Mouse (Mus musculus) forebrain, embryonic 13.5 days (tissue): ENCODE measurements around the gene Siglec1. TPM values are rescaled to one million over a fixed set of nuclear protein-coding genes. Genes with fewer than 3 reads are reported as not detected.

ENCODE experiments used
- ATAC-seq: fragments of 200-750 bp; cut with Nextera tagmentation; 2 replicates; pipeline ENCODE4 v1.8.0; 2017
- H3K27ac ChIP-seq: fragments of 300-500 bp; sonication (generic); 2 replicates; pipeline ENCODE4 v1.5.1; 2015; ENCODE audit warnings: inconsistent platforms, mild to moderate bottlenecking, moderate library complexity
- H3K27me3 ChIP-seq: fragments of 300-500 bp; sonication (generic); 2 replicates; pipeline ENCODE4 v1.6.1; 2015; ENCODE audit warnings: mild to moderate bottlenecking, inconsistent platforms
- H3K36me3 ChIP-seq: fragments of 300-500 bp; sonication (generic); 2 replicates; pipeline ENCODE4 v1.6.1; 2015; ENCODE audit warnings: mild to moderate bottlenecking, inconsistent platforms; ENCODE audit not compliant: poor library complexity, severe bottlenecking
- H3K4me1 ChIP-seq: fragments of 300-500 bp; sonication (generic); 2 replicates; pipeline ENCODE4 v1.6.1; 2015; ENCODE audit warnings: inconsistent platforms
- H3K4me2 ChIP-seq: fragments of 300-500 bp; sonication (generic); 2 replicates; pipeline ENCODE4 v1.6.1; 2015; ENCODE audit warnings: inconsistent platforms, mild to moderate bottlenecking, moderate library complexity
- H3K4me3 ChIP-seq: fragments of 300-500 bp; sonication (generic); 2 replicates; pipeline ENCODE4 v1.5.1; 2015; ENCODE audit warnings: mild to moderate bottlenecking, inconsistent platforms
- H3K9ac ChIP-seq: fragments of 300-500 bp; sonication (generic); 2 replicates; pipeline ENCODE4 v1.6.1; 2015; ENCODE audit warnings: mild to moderate bottlenecking, inconsistent platforms
- H3K9me3 ChIP-seq: fragments of 300-500 bp; sonication (generic); replicated peaks from 2 replicates; pipeline ENCODE4 v1.6.1; 2016; ENCODE audit warnings: inconsistent platforms
- WGBS: fragments of 180-500 bp; shearing (Covaris S2); methylation state at CpG from one replicate; pipeline ENCODE4 v1.1.7; 2015; 5-methylcytosine and 5-hydroxymethylcytosine counted together
- polyA plus RNA-seq: library from polyadenylated mRNA; unstranded; fragments of >200 nt; fragmentation: Nextera tagmentation; extraction: Ambion mirVana; gene quantifications from 2 replicates; pipeline ENCODE4 v1.2.1, GENCODE M21; 2015

Siglec1 gene
- polyA plus RNA-seq, 1 experiment from 2014 or later, result 0.08 TPM

DNA sequence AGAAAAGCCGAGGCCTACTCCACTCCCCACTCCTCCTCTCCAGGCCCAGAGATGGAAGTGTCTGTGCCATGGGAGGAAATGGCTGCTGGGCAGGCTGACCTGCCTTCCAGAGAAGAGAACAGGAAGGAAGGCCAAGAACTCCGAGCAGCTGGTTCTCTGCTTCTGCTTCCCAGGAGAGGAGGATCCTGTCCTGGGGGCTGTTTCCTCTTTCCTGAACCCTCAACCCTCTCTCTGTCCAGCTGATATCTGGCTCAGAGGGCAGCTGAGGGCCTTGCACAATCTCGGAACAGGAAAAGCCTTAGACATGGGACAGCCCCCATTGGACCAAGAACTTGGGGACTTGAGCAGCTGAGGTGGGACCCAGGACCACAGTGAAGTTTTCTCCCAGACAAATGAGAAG lies 4.3 kb upstream of the Siglec1 start:
- H3K9ac ChIP-seq, result no peak overlapping the region
- H3K4me3 ChIP-seq, result no peak overlapping the region
- no peak overlapping the region for H3K27ac ChIP-seq
- H3K27me3 ChIP-seq, result no peaks in the 10 kb centered on the region
- 91% methylated on average over 3 of the region's 3 CpGs for WGBS
- no peaks in the 10 kb centered on the region for H3K4me1 ChIP-seq
- H3K4me2 ChIP-seq, result no peak overlapping the region
- ATAC-seq, result no peak
- H3K36me3 ChIP-seq, result no peaks in the 10 kb centered on the region
- no peaks in the 10 kb centered on the region for H3K9me3 ChIP-seq

DNA sequence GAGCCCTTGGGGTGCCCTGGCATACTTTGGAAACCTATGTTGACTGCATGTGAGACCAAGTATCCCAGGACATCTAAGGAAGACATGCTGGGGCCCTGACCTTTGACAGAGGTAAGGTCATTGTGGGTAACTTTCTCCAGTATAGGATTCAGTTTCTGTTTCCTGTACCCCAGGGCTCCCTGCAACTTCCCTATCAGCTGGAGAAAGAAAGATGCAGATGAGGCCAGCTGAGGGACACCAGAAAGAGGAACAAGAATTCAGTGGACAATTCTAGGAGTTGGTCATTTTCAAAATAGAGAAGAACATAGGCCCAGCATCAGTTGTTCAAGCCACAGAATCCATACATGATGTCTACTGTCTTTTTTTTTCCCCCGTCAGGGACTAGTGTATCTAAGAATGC lies 3.1 kb upstream of the Siglec1 start:
- no peak overlapping the region for H3K4me3 ChIP-seq
- H3K4me2 ChIP-seq, result no peak overlapping the region
- 88% methylated on average over 1 of the region's 1 CpGs for WGBS

DNA sequence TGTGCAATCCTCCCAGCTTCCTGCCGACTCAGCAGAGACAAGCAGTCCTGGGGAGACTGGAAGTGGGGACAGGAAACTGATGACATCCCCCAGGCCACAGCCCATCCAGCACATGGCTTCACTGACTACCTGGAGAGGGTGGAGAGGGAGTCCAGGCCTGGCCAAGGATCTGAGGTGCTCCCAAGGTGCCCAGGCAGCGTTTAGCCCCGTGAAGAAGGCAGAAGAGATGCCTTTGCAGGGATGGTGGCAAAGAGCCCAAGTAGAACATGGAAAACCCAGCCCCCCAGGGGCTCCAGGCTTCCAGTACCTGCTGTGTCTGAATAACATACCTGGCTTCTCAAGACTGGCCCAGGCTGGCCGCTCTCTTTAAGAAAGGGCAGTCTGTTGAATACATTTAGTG lies 2.0 kb upstream of the Siglec1 start:
- WGBS, result 84% methylated on average over 4 of the region's 4 CpGs
- no peak overlapping the region for H3K9ac ChIP-seq

More for the DNA sequence above, 3.1 kb upstream of the Siglec1 start:
- H3K36me3 ChIP-seq, result no peaks in the 10 kb centered on the region
- H3K27ac ChIP-seq, result no peak overlapping the region
- no peaks in the 10 kb centered on the region for H3K4me1 ChIP-seq
- H3K9ac ChIP-seq, result no peak overlapping the region
- no peaks in the 10 kb centered on the region for H3K27me3 ChIP-seq
- ATAC-seq, result no peak
- H3K9me3 ChIP-seq, result no peaks in the 10 kb centered on the region

DNA sequence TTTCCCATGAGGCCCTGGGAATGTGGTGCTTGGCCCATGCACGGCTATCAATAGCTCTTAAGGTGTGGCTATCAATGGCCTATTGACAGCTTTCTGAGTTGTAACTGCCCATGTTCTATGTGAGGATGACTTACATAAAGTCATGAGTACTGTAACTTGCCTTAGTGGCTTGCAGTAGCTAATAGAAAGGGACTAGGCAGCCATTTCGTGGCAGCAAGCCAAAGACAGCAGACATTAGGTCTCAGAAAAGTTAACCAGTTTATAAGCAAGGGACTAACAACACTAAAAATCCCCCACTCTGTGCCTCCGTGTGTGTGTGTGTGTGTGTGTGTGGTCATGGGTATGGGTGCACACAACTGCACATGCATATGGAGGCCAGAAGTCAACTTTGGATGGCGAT lies 2.4 kb downstream of the Siglec1 start:
- H3K9ac ChIP-seq, result no peak overlapping the region
- H3K27ac ChIP-seq, result no peak overlapping the region
- H3K4me3 ChIP-seq, result no peak overlapping the region
- ATAC-seq, result no peak
- H3K9me3 ChIP-seq, result no peaks in the 10 kb centered on the region
- H3K4me1 ChIP-seq, result no peaks in the 10 kb centered on the region
- 0 out of 2 replicates have a peak, but pooled peaks cover 2% of the 10 kb centered on the region for H3K27me3 ChIP-seq
- WGBS, result 88% methylated on average over 4 of the region's 4 CpGs
- H3K36me3 ChIP-seq, result no peaks in the 10 kb centered on the region
- no peak overlapping the region for H3K4me2 ChIP-seq

More for the DNA sequence above, 2.0 kb upstream of the Siglec1 start:
- no peak overlapping the region for H3K4me3 ChIP-seq
- no peaks in the 10 kb centered on the region for H3K4me1 ChIP-seq
- H3K36me3 ChIP-seq, result no peaks in the 10 kb centered on the region
- no peaks in the 10 kb centered on the region for H3K27me3 ChIP-seq
- ATAC-seq, result no peak
- H3K9me3 ChIP-seq, result no peaks in the 10 kb centered on the region
- no peak overlapping the region for H3K4me2 ChIP-seq
- no peak overlapping the region for H3K27ac ChIP-seq

DNA sequence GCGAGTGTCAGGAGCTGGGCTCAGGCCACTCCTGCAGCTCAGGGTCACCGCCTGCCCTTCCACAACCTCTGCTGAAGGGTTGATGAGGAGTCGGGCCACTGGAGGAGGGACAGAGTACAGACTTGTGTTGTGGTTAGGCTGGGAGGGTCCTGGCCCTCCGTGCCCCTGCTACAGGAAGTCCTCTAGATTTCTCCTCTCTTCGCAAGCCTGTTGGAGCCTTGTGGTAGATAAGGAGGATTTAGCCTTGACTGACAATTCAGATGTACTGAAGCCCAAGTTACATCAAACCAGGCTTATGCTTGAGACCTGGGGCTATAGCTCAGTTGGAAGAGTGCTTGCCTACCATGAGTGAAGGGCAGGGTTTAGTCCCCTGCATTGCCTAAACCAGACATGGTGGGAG lies 6.1 kb downstream of the Siglec1 start:
- Histone ChIP-seq H3K36me3 (no peaks in the 10 kb centered on the region), H3K4me2 (no peak overlapping the region), H3K27ac (no peak overlapping the region), H3K4me3 (no peak overlapping the region), H3K9me3 (no peaks in the 10 kb centered on the region), H3K9ac (no peak overlapping the region), H3K27me3 (0 out of 2 replicates have a peak, but pooled peaks cover 2% of the 10 kb centered on the region), H3K4me1 (no peaks in the 10 kb centered on the region)
- WGBS, result 88% methylated on average over 5 of the region's 5 CpGs
- no peak for ATAC-seq

DNA sequence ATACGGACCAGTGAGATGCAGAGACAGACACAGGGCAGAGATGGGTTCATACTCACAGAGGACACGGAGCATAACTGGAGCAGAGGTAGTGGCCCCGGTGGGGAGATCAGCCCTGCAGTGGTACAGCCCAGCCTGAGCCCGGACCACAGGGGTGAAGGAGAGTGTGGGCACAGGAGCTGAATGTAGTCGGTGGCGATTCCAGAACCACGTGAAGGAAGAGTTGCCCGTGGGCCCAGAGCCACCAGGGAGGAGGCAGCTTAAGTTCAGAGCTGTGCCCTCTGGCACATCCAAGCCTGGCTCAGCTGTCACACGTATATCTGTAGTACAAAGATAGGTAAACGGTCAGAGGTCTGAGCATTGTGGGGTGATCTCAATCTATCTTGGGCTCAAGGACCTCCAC lies 14.0 kb downstream of the Siglec1 start:
- H3K27me3 ChIP-seq, result no peaks in the 10 kb centered on the region
- no peaks in the 10 kb centered on the region for H3K4me1 ChIP-seq
- no peak overlapping the region for H3K9ac ChIP-seq
- no peak overlapping the region for H3K4me2 ChIP-seq
- no peak overlapping the region for H3K4me3 ChIP-seq
- ATAC-seq, result no peak
- no peaks in the 10 kb centered on the region for H3K9me3 ChIP-seq
- 88% methylated on average over 10 of the region's 10 CpGs for WGBS
- H3K27ac ChIP-seq, result no peak overlapping the region
- H3K36me3 ChIP-seq, result no peaks in the 10 kb centered on the region

DNA sequence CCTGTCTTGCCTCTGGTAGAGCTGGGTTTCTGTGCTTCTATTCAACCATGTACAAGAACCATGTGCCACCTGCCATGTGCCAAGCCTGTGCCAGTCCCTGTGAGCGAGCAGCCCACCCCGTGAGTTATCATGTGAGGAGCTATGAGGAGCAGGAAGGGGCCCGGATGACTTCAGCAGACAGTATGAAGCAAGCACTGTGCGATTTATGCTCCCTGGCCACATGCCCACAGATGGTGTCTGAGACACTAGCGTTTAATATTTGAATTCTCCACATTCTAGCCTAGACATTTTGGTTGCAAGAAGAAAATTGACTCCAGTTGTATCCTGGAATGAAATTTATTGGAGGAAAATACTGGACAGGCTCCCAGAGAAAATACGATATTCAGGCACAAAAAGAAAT lies 19.1 kb downstream of the Siglec1 start:
- no peaks in the 10 kb centered on the region for H3K36me3 ChIP-seq
- peaks cover 21% of the 10 kb centered on the region for H3K27me3 ChIP-seq
- H3K27ac ChIP-seq, result no peak overlapping the region
- 84% methylated on average over 6 of the region's 6 CpGs for WGBS
- no peak for ATAC-seq
- no peaks in the 10 kb centered on the region for H3K9me3 ChIP-seq
- H3K4me3 ChIP-seq, result no peak overlapping the region
- H3K4me1 ChIP-seq, result peaks cover 4% of the 10 kb centered on the region
- H3K4me2 ChIP-seq, result no peak overlapping the region
- no peak overlapping the region for H3K9ac ChIP-seq

DNA sequence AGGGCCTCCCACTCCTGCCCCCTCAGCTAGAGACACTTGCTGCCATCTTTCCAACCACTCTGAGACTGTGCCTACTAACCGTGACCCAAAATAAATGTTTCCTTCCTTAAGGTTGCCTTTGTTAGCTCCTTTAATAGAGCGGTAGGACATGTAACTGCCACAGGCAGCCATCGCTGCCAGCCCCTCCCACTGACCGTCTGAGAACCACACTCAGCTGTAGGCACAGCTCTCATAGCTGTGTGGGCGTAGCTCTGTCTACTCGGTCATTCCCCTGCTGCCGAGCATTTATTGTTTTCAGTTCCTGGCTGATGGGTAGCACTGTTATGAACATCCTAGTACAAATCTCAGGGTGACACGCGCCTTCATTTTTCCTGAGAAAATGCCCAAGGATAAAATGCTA lies 20.2 kb downstream of the Siglec1 start:
- H3K4me2 ChIP-seq, result no peak overlapping the region
- no peaks in the 10 kb centered on the region for H3K36me3 ChIP-seq
- no peak overlapping the region for H3K27ac ChIP-seq
- H3K9ac ChIP-seq, result no peak overlapping the region
- H3K27me3 ChIP-seq, result peaks cover 32% of the 10 kb centered on the region
- no peaks in the 10 kb centered on the region for H3K9me3 ChIP-seq
- 71% methylated on average over 9 of the region's 9 CpGs for WGBS
- no peak for ATAC-seq
- no peak overlapping the region for H3K4me3 ChIP-seq
- peaks cover 4% of the 10 kb centered on the region for H3K4me1 ChIP-seq

DNA sequence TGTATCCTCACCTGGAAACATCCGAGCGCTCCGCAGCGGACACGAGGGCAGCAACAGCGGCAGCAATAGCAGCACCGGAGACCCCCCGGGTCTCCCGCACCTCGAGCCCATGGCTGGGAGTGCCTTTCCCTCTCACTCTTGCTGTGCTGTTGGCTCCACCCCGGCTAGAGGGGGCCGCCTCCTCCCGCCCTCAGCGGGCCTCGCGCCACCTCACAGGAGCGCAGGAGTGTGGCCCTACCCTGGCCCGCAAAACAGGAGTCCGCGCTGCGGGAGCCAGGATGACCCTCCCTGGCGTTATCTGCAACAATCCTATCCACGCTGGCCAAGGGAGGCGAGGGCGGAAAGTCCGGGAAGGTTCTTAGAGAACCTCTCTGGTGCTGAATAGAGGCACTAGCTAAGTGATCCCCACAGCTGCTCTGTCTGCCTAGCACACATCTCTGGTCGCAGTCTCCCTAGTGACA lies 23.1 kb downstream of the Siglec1 start, which contains the start of gene Adam33:
TSS of gene Adam33 (minus strand) at position 411 of the 461 bp plus-strand sequence.
- peak within 1 kb of the TSS; percentile 24 for H3K4me3 ChIP-seq
- no peak within 1 kb of the TSS for H3K27ac ChIP-seq
- no peak for ATAC-seq
- H3K4me1 ChIP-seq, result peaks cover 9% of the 10 kb centered on the region
- peaks cover 35% of the 10 kb centered on the region for H3K27me3 ChIP-seq
- no peaks in the 10 kb centered on the region for H3K36me3 ChIP-seq
- 3% methylated on average over 26 of the region's 27 CpGs for WGBS
- peak within 1 kb of the TSS; percentile 56 for H3K4me2 ChIP-seq
- no peak within 1 kb of the TSS for H3K9ac ChIP-seq
- no peaks in the 10 kb centered on the region for H3K9me3 ChIP-seq

DNA sequence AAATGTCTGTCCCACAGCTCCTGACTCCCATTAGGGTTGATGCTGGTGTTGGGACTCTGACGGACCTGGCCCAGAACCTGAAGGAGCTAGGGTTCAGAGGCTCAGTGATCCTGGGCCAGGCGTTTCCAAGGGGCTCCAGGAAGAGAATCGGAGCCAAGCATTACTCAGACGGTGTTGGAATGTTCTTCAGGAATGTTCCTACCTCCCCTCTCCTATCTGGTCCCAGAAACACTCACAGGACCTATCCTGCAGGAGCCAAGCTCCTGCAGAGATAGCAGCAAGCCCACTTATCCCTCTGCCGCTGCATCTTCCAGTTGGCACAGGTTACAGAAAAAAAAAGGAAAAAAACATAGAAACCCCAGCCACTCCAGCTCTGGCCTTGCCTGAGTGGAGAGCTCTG lies 25.0 kb downstream of the Siglec1 start:
- Histone ChIP-seq H3K9me3 (no peaks in the 10 kb centered on the region), H3K4me3 (no peak overlapping the region), H3K4me1 (peaks cover 9% of the 10 kb centered on the region), H3K27ac (no peak overlapping the region), H3K27me3 (peaks cover 44% of the 10 kb centered on the region), H3K9ac (no peak overlapping the region), H3K36me3 (no peaks in the 10 kb centered on the region), H3K4me2 (no peak overlapping the region)
- WGBS, result 77% methylated on average over 5 of the region's 5 CpGs
- no peak for ATAC-seq

DNA sequence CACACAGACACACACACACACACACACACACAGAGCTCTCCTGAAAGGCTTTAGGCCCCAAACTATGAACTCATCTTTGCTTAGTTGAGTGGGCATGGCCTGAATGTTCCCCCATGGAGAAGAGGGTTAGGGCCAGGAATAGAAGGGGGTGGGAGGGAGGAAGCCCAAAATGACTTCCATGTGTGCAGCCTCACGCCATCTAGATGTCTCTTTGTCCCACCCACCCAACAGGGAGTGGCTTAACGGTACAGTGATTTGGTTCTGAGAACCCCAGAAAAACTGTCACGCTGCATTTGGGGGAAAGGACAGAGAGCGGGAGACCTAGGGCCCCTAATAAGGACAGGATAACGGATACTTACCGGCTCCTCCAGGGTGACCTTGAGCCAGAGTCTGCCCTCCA lies 25.8 kb downstream of the Siglec1 start:
- Histone ChIP-seq H3K27ac (no peak overlapping the region), H3K4me2 (no peak overlapping the region), H3K36me3 (no peaks in the 10 kb centered on the region), H3K27me3 (peaks cover 53% of the 10 kb centered on the region), H3K4me3 (no peak overlapping the region), H3K9ac (no peak overlapping the region), H3K4me1 (peaks cover 11% of the 10 kb centered on the region), H3K9me3 (no peaks in the 10 kb centered on the region)
- no peak for ATAC-seq
- 74% methylated on average over 6 of the region's 6 CpGs for WGBS

DNA sequence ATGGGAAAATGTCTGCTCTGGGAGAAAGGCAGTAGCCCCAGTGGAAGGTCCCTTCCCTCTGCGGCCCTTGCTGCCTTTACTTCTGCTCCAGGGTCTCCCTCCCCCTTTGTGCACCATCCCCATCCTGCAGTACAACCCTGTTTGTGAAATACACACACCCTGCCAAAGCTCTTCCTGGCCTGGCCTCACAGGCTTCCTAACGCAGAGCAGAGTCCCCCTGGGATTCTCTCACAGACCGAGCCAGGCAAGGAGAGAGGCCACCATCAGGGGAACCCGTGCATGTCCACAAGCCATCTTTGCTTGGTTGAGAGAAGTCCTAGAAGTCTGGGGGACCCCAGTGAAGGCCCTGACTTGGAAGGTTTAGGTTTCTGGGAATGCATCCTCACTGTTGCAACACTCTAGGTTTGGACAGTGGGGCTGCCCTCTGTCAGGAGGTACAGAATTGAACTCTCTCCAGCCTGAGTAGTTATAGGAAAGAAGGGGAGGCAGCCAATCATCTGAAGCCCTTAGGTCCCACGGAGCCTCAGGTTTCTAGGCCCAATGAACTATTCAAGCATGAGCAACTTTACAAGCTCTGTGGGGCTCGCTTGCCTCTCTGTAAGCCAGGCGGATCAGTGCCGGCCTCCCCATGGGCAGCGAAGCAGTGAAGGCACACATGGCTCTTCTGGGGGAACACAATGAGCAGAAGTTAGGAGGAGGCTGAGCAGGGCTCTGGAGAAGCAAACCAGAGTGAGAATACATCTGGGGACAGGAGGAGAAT lies 26.6 kb downstream of the Siglec1 start:
- H3K4me3 ChIP-seq, result no peak overlapping the region
- no peaks in the 10 kb centered on the region for H3K36me3 ChIP-seq
- H3K27me3 ChIP-seq, result peaks cover 60% of the 10 kb centered on the region
- WGBS, result 55% methylated on average over 9 of the region's 9 CpGs
- no peak for ATAC-seq
- no peaks in the 10 kb centered on the region for H3K9me3 ChIP-seq
- H3K27ac ChIP-seq, result no peak overlapping the region
- no peak overlapping the region for H3K9ac ChIP-seq
- no peak overlapping the region for H3K4me2 ChIP-seq
- peaks cover 19% of the 10 kb centered on the region for H3K4me1 ChIP-seq

DNA sequence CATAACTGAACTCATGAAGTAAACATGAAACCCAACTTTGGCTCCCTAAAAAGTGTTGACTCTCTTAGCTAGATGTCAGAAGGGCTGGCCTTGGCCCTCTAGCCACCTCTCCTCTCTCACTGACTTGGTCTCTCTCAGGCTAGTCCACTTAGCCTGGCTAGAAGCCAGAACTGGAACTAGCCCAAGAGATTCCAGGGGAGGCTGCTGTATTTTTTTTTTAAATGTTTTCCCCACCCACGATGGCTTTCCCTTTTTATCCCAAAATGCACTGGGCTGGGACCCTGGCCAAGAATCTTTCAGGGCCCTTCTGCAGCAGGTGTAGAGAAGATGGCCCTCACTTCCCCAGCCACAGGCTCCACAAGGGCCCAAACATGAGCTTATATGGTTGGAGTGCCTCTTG lies 27.2 kb downstream of the Siglec1 start:
- no peak overlapping the region for H3K4me2 ChIP-seq
- 17% methylated on average over 1 of the region's 1 CpGs for WGBS
- H3K9me3 ChIP-seq, result no peaks in the 10 kb centered on the region
- H3K4me1 ChIP-seq, result peaks cover 25% of the 10 kb centered on the region
- H3K36me3 ChIP-seq, result no peaks in the 10 kb centered on the region
- H3K27me3 ChIP-seq, result peaks cover 60% of the 10 kb centered on the region
- H3K27ac ChIP-seq, result no peak overlapping the region
- no peak overlapping the region for H3K9ac ChIP-seq
- H3K4me3 ChIP-seq, result no peak overlapping the region
- ATAC-seq, result no peak
